Mouse (Mus musculus) lung, adult 2 months (tissue): ENCODE measurements around the gene Zfp385b.

ENCODE experiments used
- CTCF ChIP-seq: fragments of 200-500 bp; IDR thresholded peaks from 2 replicates; pipeline ENCODE4 v1.5.1; 2011; ENCODE audit warnings: mild to moderate bottlenecking, low read length, control low read depth; ENCODE audit not compliant: insufficient read depth
- POLR2A ChIP-seq: fragments of 200-500 bp; IDR thresholded peaks from 2 replicates; pipeline ENCODE4 v1.6.1; 2011; ENCODE audit warnings: low read depth, mild to moderate bottlenecking, control low read depth, low read length, borderline replicate concordance; ENCODE audit errors: extremely low read depth

- no peak for TF ChIP-seq CTCF
- TF ChIP-seq POLR2A: no peak
Observed at GRCm38 (mm10) chr2:77461413-77461812, 358.0 kb downstream of the Zfp385b start.
